Mouse (Mus musculus): Measurements from ENCODE around the gene Hexb. TPM values are rescaled to one million over a fixed set of nuclear protein-coding genes. Genes with fewer than 3 reads are reported as not detected.

Gene Hexb
- 52.4 and 61.8 TPM in 2 replicates for polyA plus RNA-seq (2015; fragmentation: Nextera tagmentation; extraction: Ambion mirVana)

GRCm38 (mm10) chr13:97197932-97198562 lies at the start of gene Hexb:
Gene Hexb (minus strand): TSS chr13:97198357.

DNA sequence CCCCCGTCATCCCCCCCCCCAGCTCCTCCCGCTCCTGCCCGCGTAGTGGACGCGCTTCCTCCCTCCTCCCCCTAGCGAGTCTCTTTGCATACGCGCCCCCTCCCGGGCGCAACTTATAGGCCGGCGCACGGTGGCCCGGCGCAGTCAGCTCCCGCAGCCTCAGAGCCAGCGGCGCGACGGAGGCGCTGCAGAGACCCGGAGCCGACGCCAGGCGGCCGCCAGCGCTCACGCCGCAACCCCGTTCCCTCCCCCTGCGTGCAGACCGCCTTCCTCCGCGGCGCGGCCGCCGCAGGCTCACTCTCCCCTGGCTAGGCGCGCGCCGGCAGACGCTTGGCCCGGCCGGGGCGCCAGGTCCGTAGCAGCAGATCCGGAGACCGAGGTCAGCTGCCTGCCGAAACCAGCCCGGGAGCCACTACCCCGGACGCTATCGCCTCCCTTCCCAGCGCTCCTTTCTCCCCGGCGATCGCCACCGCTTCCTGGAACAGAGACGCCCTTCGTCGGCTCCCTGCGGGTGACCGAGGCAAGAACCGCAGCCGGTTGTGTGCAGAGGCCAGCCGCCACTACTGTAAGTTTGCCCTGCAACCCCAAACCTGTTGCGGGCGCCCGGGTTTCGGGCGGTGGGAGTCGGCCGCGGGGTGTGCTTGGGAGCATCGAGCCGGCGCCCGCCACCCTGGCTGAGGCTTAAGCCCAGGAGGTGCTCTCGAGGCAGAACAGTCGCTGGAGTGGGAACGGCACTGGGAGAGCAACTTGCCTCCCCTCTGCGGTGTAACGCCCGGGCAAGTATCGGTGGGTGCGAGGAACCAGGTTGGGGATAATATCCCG lies 43.0 kb upstream of the Hexb start, which contains the start of gene Enc1:
Enc1 (plus strand) TSS at position 141 of the 822 bp plus-strand sequence.

GRCm38 (mm10) chr13:97137466-97138400 lies 60.4 kb downstream of the Hexb start, which contains the start of the genes Gfm2 and Nsa2:
Gene Gfm2 (plus strand): TSS chr13:97137937.
Gene Nsa2 (minus strand): TSS chr13:97137937.

Other genes starting within 250 kb of the Hexb start
- not detected in 2 replicates for gene 1700029F12Rik, start 164.0 kb downstream of the Hexb start, polyA plus RNA-seq (2015; fragmentation: Nextera tagmentation; extraction: Ambion mirVana)
- gene Fam169a, start 131.1 kb downstream of the Hexb start, polyA plus RNA-seq (2015; fragmentation: Nextera tagmentation; extraction: Ambion mirVana), result 0.85 and 0.92 TPM in 2 replicates
- gene Gm6169, start 99.1 kb downstream of the Hexb start, polyA plus RNA-seq (2015; fragmentation: Nextera tagmentation; extraction: Ambion mirVana), result 7.3 and 8.4 TPM in 2 replicates
- 11.5 and 12.1 TPM in 2 replicates for gene Gfm2, start 60.4 kb downstream of the Hexb start, polyA plus RNA-seq (2015; fragmentation: Nextera tagmentation; extraction: Ambion mirVana)
- gene Nsa2, start 60.4 kb downstream of the Hexb start, polyA plus RNA-seq (2015; fragmentation: Nextera tagmentation; extraction: Ambion mirVana), result 57.4 and 63.9 TPM in 2 replicates
- gene Enc1, start 42.7 kb upstream of the Hexb start, polyA plus RNA-seq (2015; fragmentation: Nextera tagmentation; extraction: Ambion mirVana), result 3.1 and 3.6 TPM in 2 replicates